Mouse (Mus musculus): Measurements from ENCODE around the gene Psma6. TPM values are rescaled to one million over a fixed set of nuclear protein-coding genes. Genes with fewer than 3 reads are reported as not detected.

Psma6 gene
- polyA plus RNA-seq, 1 experiment = 312 TPM

DNA sequence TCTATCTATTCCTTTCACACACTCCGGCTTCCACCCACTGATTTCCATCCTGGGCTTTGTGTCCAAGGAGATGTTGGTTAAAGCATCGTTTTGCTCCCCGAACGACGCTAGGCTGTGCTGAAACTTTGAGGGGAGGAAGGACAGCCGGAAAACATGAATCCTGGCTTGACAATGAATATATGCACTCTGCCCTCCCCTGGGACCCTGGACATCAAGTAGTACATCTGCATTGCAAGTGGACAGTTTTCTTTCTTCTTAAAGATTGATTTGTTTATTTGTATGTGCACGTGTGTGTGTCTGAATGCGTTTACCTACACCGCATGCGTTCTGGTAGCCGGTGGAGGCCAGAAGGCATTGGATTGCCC is 63.4 kb downstream of the Psma6 start:
- H3K79me2 ChIP-seq (ENCODE audit: control insufficient read depth, insufficient read depth) = no peaks in the 10 kb centered on the region
- H3K36me3 ChIP-seq (ENCODE audit: control insufficient read depth, insufficient read depth) = no peaks in the 10 kb centered on the region
- no peaks in the 10 kb centered on the region for H3K79me3 ChIP-seq (ENCODE audit: low read depth)
- H3K27me3 ChIP-seq (ENCODE audit: control insufficient read depth, insufficient read depth, insufficient read length) = no peaks in the 10 kb centered on the region
- no peak overlapping the region for H3ac ChIP-seq (ENCODE audit: control insufficient read depth, insufficient read length, low read depth)
- TF ChIP-seq CEBPB (IDR thresholded peaks at IDR 0.05; ENCODE audit: low read depth) (no peak), FOSL1 (IDR thresholded peaks at IDR 0.05; ENCODE audit: insufficient read depth, low read length, poor library complexity, severe bottlenecking) (no peak), CTCF (IDR thresholded peaks at IDR 0.05; ENCODE audit: control insufficient read depth, insufficient read depth, insufficient read length) (no peak), MAX (IDR thresholded peaks at IDR 0.05) (no peak), MYOD1 (IDR thresholded peaks at IDR 0.05; ENCODE audit: control insufficient read depth, insufficient read length, low read depth) (no peak), MYOG (IDR thresholded peaks at IDR 0.05; ENCODE audit: control insufficient read depth, extremely low read depth, insufficient read length) (no peak), USF1 (IDR thresholded peaks at IDR 0.05; ENCODE audit: low read depth) (no peak)
- H3K4me3 ChIP-seq (ENCODE audit: insufficient read depth, poor library complexity, severe bottlenecking) = no peak overlapping the region

GRCm38 (mm10) chr12:55448457-55448856 is 64.4 kb downstream of the Psma6 start:
- no peaks in the 10 kb centered on the region for H3K36me3 ChIP-seq (ENCODE audit: control insufficient read depth, insufficient read depth)
- no peaks in the 10 kb centered on the region for H3K79me3 ChIP-seq (ENCODE audit: low read depth)
- H3K27me3 ChIP-seq (ENCODE audit: control insufficient read depth, insufficient read depth, insufficient read length) = no peaks in the 10 kb centered on the region
- H3ac ChIP-seq (ENCODE audit: control insufficient read depth, insufficient read length, low read depth) = no peak overlapping the region
- TF ChIP-seq CEBPB (IDR thresholded peaks at IDR 0.05; ENCODE audit: low read depth) = no peak
- no peak for TF ChIP-seq MYOG (IDR thresholded peaks at IDR 0.05; ENCODE audit: control insufficient read depth, extremely low read depth, insufficient read length)
- no peak for TF ChIP-seq MYOD1 (IDR thresholded peaks at IDR 0.05; ENCODE audit: control insufficient read depth, insufficient read length, low read depth)
- no peak for TF ChIP-seq FOSL1 (IDR thresholded peaks at IDR 0.05; ENCODE audit: insufficient read depth, low read length, poor library complexity, severe bottlenecking)
- TF ChIP-seq CTCF (IDR thresholded peaks at IDR 0.05; ENCODE audit: control insufficient read depth, insufficient read depth, insufficient read length) = no peak
- TF ChIP-seq USF1 (IDR thresholded peaks at IDR 0.05; ENCODE audit: low read depth) = no peak
- no peak for TF ChIP-seq MAX (IDR thresholded peaks at IDR 0.05)
- no peaks in the 10 kb centered on the region for H3K79me2 ChIP-seq (ENCODE audit: control insufficient read depth, insufficient read depth)
- no peak overlapping the region for H3K4me3 ChIP-seq (ENCODE audit: insufficient read depth, poor library complexity, severe bottlenecking)

- no peaks in the 10 kb centered on the region for H3K27me3 ChIP-seq (ENCODE audit: control insufficient read depth, insufficient read depth, insufficient read length)
- H3K36me3 ChIP-seq (ENCODE audit: control insufficient read depth, insufficient read depth) = no peaks in the 10 kb centered on the region
- H3ac ChIP-seq (ENCODE audit: control insufficient read depth, insufficient read length, low read depth) = no peak overlapping the region
- no peak overlapping the region for H3K4me3 ChIP-seq (ENCODE audit: insufficient read depth, poor library complexity, severe bottlenecking)
- TF ChIP-seq FOSL1 (IDR thresholded peaks at IDR 0.05; ENCODE audit: insufficient read depth, low read length, poor library complexity, severe bottlenecking) (no peak), MYOG (IDR thresholded peaks at IDR 0.05; ENCODE audit: control insufficient read depth, extremely low read depth, insufficient read length) (no peak), MAX (IDR thresholded peaks at IDR 0.05) (no peak), CEBPB (IDR thresholded peaks at IDR 0.05; ENCODE audit: low read depth) (no peak), CTCF (IDR thresholded peaks at IDR 0.05; ENCODE audit: control insufficient read depth, insufficient read depth, insufficient read length) (no peak), USF1 (IDR thresholded peaks at IDR 0.05; ENCODE audit: low read depth) (no peak), MYOD1 (IDR thresholded peaks at IDR 0.05; ENCODE audit: control insufficient read depth, insufficient read length, low read depth) (no peak)
- no peaks in the 10 kb centered on the region for H3K79me3 ChIP-seq (ENCODE audit: low read depth)
- no peaks in the 10 kb centered on the region for H3K79me2 ChIP-seq (ENCODE audit: control insufficient read depth, insufficient read depth)
These were observed 65.0 kb downstream of the Psma6 start for GRCm38 (mm10) chr12:55449048-55449447.

- Histone ChIP-seq H3ac (ENCODE audit: control insufficient read depth, insufficient read length, low read depth) (no peak overlapping the region), H3K36me3 (ENCODE audit: control insufficient read depth, insufficient read depth) (no peaks in the 10 kb centered on the region), H3K79me2 (ENCODE audit: control insufficient read depth, insufficient read depth) (no peaks in the 10 kb centered on the region), H3K27me3 (ENCODE audit: control insufficient read depth, insufficient read depth, insufficient read length) (no peaks in the 10 kb centered on the region), H3K79me3 (ENCODE audit: low read depth) (no peaks in the 10 kb centered on the region), H3K4me3 (ENCODE audit: insufficient read depth, poor library complexity, severe bottlenecking) (no peak overlapping the region)
- TF ChIP-seq MAX (IDR thresholded peaks at IDR 0.05) = no peak
- TF ChIP-seq CEBPB (IDR thresholded peaks at IDR 0.05; ENCODE audit: low read depth) = no peak
- TF ChIP-seq USF1 (IDR thresholded peaks at IDR 0.05; ENCODE audit: low read depth) = no peak
- no peak for TF ChIP-seq FOSL1 (IDR thresholded peaks at IDR 0.05; ENCODE audit: insufficient read depth, low read length, poor library complexity, severe bottlenecking)
- no peak for TF ChIP-seq MYOG (IDR thresholded peaks at IDR 0.05; ENCODE audit: control insufficient read depth, extremely low read depth, insufficient read length)
- TF ChIP-seq CTCF (IDR thresholded peaks at IDR 0.05; ENCODE audit: control insufficient read depth, insufficient read depth, insufficient read length) = no peak
- TF ChIP-seq MYOD1 (IDR thresholded peaks at IDR 0.05; ENCODE audit: control insufficient read depth, insufficient read length, low read depth) = no peak
These were observed 66.4 kb downstream of the Psma6 start for GRCm38 (mm10) chr12:55450421-55450820.

DNA sequence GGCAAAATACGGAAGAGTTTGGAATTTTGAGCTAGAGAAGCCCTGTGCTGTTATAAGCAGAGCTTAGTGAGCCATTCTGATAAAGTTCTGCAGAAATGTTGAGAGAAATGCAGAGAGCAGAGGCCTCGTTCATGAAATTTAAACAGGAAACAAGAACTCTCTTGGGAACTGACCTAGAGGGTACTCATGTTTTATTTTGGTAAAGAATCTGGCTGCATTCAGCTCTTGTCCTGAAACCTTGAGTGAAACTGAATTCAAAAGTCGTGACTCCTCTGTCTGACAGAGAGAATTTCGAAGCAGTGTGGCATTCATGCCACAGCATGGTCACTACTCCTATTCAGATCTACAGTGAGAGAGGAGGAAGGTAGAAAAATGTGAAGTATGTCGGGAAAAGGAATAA is 68.8 kb downstream of the Psma6 start:
- H3K79me2 ChIP-seq (ENCODE audit: control insufficient read depth, insufficient read depth) = no peaks in the 10 kb centered on the region
- H3K36me3 ChIP-seq (ENCODE audit: control insufficient read depth, insufficient read depth) = no peaks in the 10 kb centered on the region
- no peak overlapping the region for H3K4me3 ChIP-seq (ENCODE audit: insufficient read depth, poor library complexity, severe bottlenecking)
- H3ac ChIP-seq (ENCODE audit: control insufficient read depth, insufficient read length, low read depth) = no peak overlapping the region
- TF ChIP-seq FOSL1 (IDR thresholded peaks at IDR 0.05; ENCODE audit: insufficient read depth, low read length, poor library complexity, severe bottlenecking) (no peak), MAX (IDR thresholded peaks at IDR 0.05) (no peak), CEBPB (IDR thresholded peaks at IDR 0.05; ENCODE audit: low read depth) (no peak), USF1 (IDR thresholded peaks at IDR 0.05; ENCODE audit: low read depth) (no peak), MYOG (IDR thresholded peaks at IDR 0.05; ENCODE audit: control insufficient read depth, extremely low read depth, insufficient read length) (no peak)
- H3K79me3 ChIP-seq (ENCODE audit: low read depth) = no peaks in the 10 kb centered on the region
- H3K27me3 ChIP-seq (ENCODE audit: control insufficient read depth, insufficient read depth, insufficient read length) = no peaks in the 10 kb centered on the region

- Histone ChIP-seq H3K4me3 (ENCODE audit: insufficient read depth, poor library complexity, severe bottlenecking) (no peak overlapping the region), H3K79me2 (ENCODE audit: control insufficient read depth, insufficient read depth) (no peaks in the 10 kb centered on the region), H3K27me3 (ENCODE audit: control insufficient read depth, insufficient read depth, insufficient read length) (no peaks in the 10 kb centered on the region), H3ac (ENCODE audit: control insufficient read depth, insufficient read length, low read depth) (no peak overlapping the region), H3K36me3 (ENCODE audit: control insufficient read depth, insufficient read depth) (no peaks in the 10 kb centered on the region), H3K79me3 (ENCODE audit: low read depth) (no peaks in the 10 kb centered on the region)
- TF ChIP-seq FOSL1 (IDR thresholded peaks at IDR 0.05; ENCODE audit: insufficient read depth, low read length, poor library complexity, severe bottlenecking) (no peak), USF1 (IDR thresholded peaks at IDR 0.05; ENCODE audit: low read depth) (no peak), MAX (IDR thresholded peaks at IDR 0.05) (no peak), CEBPB (IDR thresholded peaks at IDR 0.05; ENCODE audit: low read depth) (no peak), CTCF (IDR thresholded peaks at IDR 0.05; ENCODE audit: control insufficient read depth, insufficient read depth, insufficient read length) (no peak), MYOD1 (IDR thresholded peaks at IDR 0.05; ENCODE audit: control insufficient read depth, insufficient read length, low read depth) (no peak), MYOG (IDR thresholded peaks at IDR 0.05; ENCODE audit: control insufficient read depth, extremely low read depth, insufficient read length) (no peak)
These were observed 69.9 kb downstream of the Psma6 start for GRCm38 (mm10) chr12:55453924-55454323.

Data from C2C12 (cell line).